Mouse (Mus musculus) adrenal gland, adult (tissue): ENCODE results near the gene Nfatc2ip.

Source experiments
- DNase-seq, 2 experiments: peaks; one replicate each; pipeline ENCODE4 v3.0.0; 2022 to 2023; ENCODE audit warnings: low spot score in 1 of 2; ENCODE audit not compliant: inconsistent age in 2 of 2

The Nfatc2ip gene

GRCm38 (mm10) chr7:126356793-126357591, 39.5 kb downstream of the Nfatc2ip start:
- DNase-seq: no peak

DNA sequence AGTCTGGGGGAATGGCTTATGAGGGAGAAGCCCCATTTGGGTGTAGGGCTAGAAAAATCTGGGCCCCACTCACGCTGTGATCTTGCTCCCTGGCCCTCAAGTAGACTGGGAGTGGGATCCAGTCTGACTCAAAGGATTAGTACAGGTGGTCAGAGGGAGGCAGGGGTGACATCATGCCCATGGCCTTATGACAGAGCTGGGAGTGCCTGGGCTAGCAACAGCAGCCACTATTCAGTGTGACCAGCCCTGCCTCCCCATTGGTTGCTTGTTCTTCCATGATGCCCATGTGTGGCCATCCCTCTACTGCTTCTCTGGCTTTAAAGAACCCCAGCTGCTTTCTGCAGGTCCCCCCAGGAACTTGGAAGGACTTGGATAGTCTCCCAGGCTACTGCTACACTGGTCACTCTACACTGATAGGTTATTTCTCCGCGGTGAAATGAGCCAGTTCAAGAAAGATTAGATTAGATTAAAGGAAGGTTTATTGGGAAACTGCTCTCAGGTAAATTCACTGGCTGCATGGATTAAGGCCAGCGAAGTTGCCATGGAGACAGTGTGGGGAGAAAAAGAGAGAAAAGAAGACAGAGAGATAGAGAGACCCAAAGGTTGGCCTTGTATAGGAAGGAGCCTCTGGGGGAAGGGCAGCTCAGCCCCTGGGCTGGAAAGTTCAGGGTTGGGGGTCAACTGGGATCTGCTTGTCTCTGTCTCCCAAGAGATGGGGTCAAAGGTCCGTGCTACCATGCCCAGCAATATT, 40.5 kb downstream of the Nfatc2ip start:
- DNase-seq: no peak

DNA sequence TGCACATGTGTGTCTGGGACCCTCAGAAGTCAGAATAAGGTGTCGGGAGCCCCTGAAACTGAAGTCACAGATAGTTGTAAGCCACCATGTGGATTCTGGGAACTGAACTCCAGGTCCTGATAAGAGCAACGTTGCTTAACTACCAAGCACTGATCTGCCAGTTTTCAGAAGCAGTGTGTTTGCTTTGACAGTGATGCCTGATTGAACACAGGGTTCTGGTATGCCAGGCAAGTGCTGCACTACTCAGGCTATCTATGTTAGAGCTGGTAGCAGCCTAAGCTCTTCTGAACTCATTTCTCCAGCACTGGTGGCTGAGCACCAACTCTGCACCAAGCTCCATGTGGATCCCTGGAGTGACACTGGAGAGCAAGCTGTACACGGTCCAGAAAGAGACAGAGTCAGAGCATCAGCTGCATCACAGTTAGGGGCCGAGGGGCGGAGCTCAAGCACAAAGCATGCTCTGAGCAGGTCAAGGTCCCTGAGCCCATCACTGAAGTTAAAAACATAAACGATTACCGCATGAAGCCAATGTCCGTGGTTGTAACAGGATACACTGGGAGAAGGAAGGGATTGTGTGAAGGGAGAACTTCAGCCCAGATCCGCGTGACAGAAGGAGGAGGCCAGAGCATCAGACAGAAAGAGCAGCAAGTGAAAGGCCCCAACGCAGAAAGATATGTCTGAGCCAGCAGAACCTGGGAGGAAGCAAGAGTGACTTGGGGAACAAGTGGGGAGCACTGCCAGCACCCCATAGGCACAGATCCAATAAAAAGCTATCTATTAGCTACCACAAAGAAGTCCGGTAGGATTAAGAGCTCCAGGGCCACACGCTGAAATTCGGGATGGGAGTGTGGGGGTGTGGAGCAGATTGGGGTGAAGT, 41.6 kb downstream of the Nfatc2ip start:
- DNase-seq: no peak

- DNase-seq: no peak
Measured at GRCm38 (mm10) chr7:126353994-126354365, 42.6 kb downstream of the Nfatc2ip start.

DNA sequence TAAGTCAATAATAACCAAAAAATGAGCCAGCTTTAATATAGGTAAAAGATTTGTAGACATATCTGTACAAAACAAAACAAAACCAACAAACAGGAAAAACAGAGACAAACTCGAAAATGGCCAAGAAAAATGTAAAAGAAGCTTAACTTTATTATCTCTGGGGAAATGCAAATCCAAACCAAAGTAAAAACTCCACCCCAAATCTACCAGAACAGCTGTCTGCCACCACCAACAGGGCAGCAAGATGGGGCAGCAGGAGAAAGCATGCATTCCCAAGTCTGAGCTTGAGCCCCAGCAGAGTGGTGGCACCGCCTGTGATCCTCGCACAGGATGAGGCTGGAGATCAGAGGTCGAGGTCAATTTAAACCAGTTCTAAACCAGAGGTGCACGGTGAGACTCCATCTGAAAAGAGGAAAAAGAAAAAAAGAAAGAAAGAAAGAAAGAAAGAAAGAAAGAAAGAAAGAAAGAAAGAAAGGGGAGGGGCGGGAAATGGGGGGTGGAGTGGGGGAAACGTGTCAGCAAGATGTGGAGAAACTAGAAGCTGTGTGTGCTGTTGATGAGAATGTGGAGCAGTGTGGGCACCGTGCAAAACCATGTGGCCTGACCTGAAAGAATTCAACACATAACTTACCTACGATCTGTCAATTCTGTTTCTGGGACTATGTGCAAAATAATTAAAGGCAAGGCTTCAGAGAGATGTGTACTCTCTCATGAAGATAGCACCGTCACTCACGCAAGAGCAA, 43.1 kb downstream of the Nfatc2ip start:
- no peak for DNase-seq

DNA sequence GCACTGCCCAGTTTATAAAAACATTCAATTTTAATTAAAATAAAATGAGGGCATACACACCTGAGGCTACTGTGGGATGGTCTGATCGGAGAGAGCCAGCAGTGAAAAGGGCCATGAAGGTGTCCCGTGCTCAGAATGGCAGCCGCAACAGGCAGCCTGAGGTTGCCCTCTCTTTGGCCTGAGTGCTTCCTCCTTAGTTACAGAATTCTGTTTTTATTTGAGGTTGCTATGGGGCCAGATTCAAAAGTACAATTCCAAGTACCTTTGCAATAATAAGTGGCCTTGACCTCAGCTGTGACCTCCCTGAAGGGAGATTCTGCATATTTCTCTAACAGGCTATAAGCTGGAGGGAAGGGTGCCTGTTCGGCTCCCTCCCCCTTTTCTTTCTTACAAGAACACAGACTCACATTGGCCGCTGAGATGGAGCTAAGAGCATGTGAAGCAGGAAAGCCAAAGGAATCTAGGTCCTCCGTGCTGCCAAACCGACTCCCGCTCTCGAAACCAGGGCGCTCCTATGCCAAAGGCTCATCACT, 45.1 kb downstream of the Nfatc2ip start:
- DNase-seq: no peak

DNA sequence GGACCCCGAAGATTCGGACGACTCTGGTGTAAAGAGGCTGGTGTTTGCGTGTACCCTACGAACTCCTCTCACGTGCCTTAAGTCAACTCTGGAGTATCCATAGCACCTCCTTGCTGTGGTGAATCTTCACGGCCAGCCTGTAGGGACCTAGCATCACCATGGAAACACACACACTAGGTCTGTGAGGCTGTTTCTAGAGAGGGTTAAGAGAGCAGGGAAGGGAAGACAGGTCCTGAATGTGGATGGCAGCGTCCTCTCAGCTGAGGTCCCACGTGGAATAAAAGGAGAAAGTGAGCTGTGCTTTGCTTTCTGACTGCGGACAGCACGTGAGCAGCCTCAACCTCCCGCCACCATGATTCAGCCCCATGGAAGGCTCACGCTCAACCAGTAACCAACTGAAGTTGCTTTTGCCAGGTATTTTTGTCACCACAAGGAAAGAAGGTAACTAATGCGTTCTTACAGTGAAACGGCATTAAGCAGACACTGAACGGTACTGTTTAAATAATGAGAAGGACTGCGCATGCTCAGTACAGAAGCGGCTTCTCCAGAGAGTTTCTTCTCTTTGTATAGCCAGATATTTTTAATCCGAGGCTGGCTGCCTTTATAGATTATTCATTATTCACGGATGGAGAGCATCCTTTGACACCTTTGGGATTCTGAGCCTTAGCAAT, 45.7 kb downstream of the Nfatc2ip start:
- DNase-seq: no peak

GRCm38 (mm10) chr7:126348293-126348692, 48.2 kb downstream of the Nfatc2ip start:
- no peak for DNase-seq

DNA sequence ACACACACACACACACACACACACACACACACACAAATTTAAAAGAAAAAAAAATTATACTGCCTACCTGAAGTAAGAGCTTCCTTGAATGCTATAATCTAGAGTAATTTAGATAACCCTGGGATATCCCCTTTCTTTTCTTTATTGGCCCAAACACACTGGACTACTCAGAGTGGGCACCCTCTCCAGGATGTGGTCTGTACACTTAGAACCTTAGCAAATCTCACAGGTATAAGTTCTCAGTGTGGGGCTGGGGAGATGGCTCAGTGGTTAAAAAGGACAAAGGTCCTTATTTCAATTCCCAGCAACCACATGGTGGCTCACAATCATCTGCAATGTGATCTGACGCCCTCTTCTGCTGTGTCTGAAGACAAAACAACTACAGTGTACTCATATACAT, 49.4 kb downstream of the Nfatc2ip start:
- no peak for DNase-seq

DNA sequence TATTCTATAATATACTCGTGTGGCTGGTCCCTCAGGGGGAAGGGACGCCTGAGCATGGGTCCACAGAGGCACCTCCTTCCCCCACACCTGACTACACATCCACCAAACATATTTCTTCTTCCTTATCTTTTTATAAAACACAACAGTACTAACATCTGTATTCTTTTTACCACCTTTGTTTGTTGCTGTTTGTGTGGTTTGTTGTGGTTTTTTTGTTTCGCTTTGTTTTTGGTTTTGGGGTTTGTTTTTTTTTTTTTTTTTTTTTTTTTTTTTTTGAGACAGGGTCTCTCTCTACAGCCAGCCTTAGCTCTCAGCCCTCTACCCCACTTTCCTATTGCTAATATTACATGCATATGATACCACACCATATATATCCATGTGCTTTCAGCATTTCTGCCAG, 50.6 kb downstream of the Nfatc2ip start:
- no peak for DNase-seq

GRCm38 (mm10) chr7:126345557-126345956, 51.0 kb downstream of the Nfatc2ip start:
- no peak for DNase-seq

- no peak for DNase-seq
Measured at GRCm38 (mm10) chr7:126340896-126341295, 55.6 kb downstream of the Nfatc2ip start.

GRCm38 (mm10) chr7:126340206-126340618, 56.3 kb downstream of the Nfatc2ip start:
- no peak for DNase-seq

- no peak for DNase-seq
Measured at GRCm38 (mm10) chr7:126339521-126339971, 57.0 kb downstream of the Nfatc2ip start.

DNA sequence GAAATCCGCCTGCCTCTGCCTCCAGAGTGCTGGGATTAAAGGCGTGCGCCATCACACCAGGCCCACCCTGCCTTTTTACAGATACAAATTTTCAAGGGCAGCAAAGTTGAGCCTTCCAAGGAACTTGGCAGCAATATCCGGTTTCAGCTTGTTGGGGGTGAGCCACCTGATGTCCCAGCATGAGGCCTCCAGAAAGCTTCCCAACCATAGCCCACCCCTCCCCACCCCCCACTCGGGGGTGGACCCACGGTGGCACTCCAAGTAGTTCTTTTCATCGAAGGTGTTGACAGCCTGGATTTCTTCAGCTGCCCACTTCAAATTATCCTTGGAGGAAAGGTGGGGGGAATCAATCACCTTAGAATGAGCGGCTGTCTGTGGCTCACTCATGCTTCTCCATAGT, 57.6 kb downstream of the Nfatc2ip start:
- no peak for DNase-seq

DNA sequence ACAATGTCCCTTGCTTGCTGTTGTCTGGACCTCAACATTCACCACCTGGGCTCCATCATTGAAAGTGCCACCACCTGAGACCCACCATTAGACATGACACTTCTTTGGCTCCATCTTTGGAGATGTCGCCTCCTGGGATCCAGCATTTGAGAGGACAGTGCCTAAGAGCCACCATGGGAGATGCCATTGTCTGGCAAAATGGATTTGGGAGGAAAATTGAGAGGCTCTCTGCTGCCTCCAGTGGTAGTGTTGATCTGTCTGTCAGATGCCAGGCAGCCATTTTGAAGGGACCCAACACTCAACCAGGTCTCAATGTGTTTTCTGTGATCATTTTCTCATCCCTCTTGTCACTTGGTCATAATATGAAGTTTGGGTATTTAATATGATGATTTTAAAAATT, 61.0 kb downstream of the Nfatc2ip start:
- no peak for DNase-seq
